ENCODE assay signal across 16 mouse cellular contexts in the genomic region with DNA sequence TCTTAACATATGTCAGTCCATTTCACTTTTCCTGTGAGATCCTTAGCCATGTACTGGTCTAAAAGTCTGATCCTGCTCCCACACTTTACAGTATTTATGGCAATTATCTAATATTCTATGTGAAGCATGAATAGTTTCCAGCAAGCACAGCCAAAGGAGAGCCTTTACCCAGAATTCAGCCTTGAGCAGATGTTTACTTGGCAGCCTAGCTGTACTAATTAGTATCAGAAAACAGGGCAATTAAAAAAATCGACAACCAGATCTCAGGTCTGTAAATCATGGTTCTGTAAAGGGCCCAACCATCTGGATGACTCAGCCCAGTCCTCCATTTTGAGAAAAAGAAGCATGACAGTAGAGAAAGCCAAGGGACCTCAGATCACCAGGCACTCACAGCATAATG. TPM values are rescaled to one million over a fixed set of nuclear protein-coding genes. Genes with fewer than 3 reads are reported as not detected.
DNase-seq lines count a peak whose midpoint lies in the region; ATAC-seq and TF ChIP-seq lines count a peak whose summit lies in the region.
"Had no signal": no experiment of that assay in that cellular context is flagged by ENCODE, and none has a peak within 500 bp of the region (broad histone marks: within the 10 kb centered on the region; RNA-seq: fewer than 3 reads in every experiment).

No protein-coding gene starts in this region.

- no peak for DNase-seq in midbrain, embryonic 10.5 days (ENCODE audit: low spot score)
- DNase-seq in hindbrain, postnatal 0 days (ENCODE audit: low spot score) = peak; percentile 40
- peak; percentile 60 for DNase-seq in retina, postnatal 1 day
- no peak for DNase-seq in cerebellum, adult 8-10 months
- DNase-seq in heart, embryonic 10.5 days (ENCODE audit: low spot score) = no peak
- DNase-seq: adrenal gland, postnatal 36 days; cerebellum, postnatal 14 days; gastrocnemius, adult 2 months; heart, adult 2 months; layer of hippocampus, adult 9-11 months; lung, embryonic 14.5 days had no signal

- H3K4me1 ChIP-seq in midbrain, embryonic 13.5 days (replicated peaks) = no peaks in the 10 kb centered on the region; the same call in 1 of the 2 replicates
- no peaks in the 10 kb centered on the region for H3K4me1 ChIP-seq in midbrain, embryonic 10.5 days
- H3K4me1 ChIP-seq in forebrain, embryonic 13.5 days = 0 out of 2 replicates have a peak, but pooled peaks cover 10% of the 10 kb centered on the region
- no peaks in the 10 kb centered on the region for H3K4me1 ChIP-seq in hindbrain, postnatal 0 days (ENCODE audit: insufficient read depth, low read length)
- H3K4me1 ChIP-seq in heart, embryonic 10.5 days = no peaks in the 10 kb centered on the region
- H3K4me1 ChIP-seq: intestine, embryonic 15.5 days had no signal

- H3K36me3 ChIP-seq in midbrain, embryonic 13.5 days = no peaks in the 10 kb centered on the region
- H3K36me3 ChIP-seq in midbrain, embryonic 10.5 days = no peaks in the 10 kb centered on the region
- H3K36me3 ChIP-seq in forebrain, embryonic 13.5 days (ENCODE audit: poor library complexity, severe bottlenecking) = no peaks in the 10 kb centered on the region
- no peaks in the 10 kb centered on the region for H3K36me3 ChIP-seq in hindbrain, postnatal 0 days (ENCODE audit: insufficient read depth, low read length)
- H3K36me3 ChIP-seq in heart, embryonic 10.5 days = no peaks in the 10 kb centered on the region
- H3K36me3 ChIP-seq: intestine, embryonic 15.5 days had no signal

- H3K9ac ChIP-seq in midbrain, embryonic 13.5 days (replicated peaks) = no peak overlapping the region
- H3K9ac ChIP-seq in forebrain, embryonic 13.5 days = no peak overlapping the region
- H3K9ac ChIP-seq in hindbrain, postnatal 0 days (replicated peaks; ENCODE audit: low read length) = no peak overlapping the region
- H3K9ac ChIP-seq: intestine, embryonic 15.5 days; lung, embryonic 14.5 days had no signal

- TF ChIP-seq CTCF in hindbrain, postnatal 0 days (IDR thresholded peaks at IDR 0.05; ENCODE audit: low read depth) = no peak

- no peak overlapping the region for H3K4me3 ChIP-seq in midbrain, embryonic 13.5 days (replicated peaks)
- no peak overlapping the region for H3K4me3 ChIP-seq in midbrain, embryonic 10.5 days
- no peak overlapping the region for H3K4me3 ChIP-seq in forebrain, embryonic 13.5 days
- H3K4me3 ChIP-seq in hindbrain, postnatal 0 days (ENCODE audit: low read length) = no peak overlapping the region
- H3K4me3 ChIP-seq in heart, embryonic 10.5 days = no peak overlapping the region
- H3K4me3 ChIP-seq: gastrocnemius, adult 2 months; heart, adult 2 months; intestine, embryonic 15.5 days had no signal

- H3K9me3 ChIP-seq in midbrain, embryonic 13.5 days = no peaks in the 10 kb centered on the region
- no peaks in the 10 kb centered on the region for H3K9me3 ChIP-seq in midbrain, embryonic 10.5 days (replicated peaks)
- H3K9me3 ChIP-seq in forebrain, embryonic 13.5 days (replicated peaks) = no peaks in the 10 kb centered on the region
- H3K9me3 ChIP-seq in hindbrain, postnatal 0 days (ENCODE audit: low read length) = no peaks in the 10 kb centered on the region
- H3K9me3 ChIP-seq in heart, embryonic 10.5 days = no peaks in the 10 kb centered on the region
- H3K9me3 ChIP-seq: intestine, embryonic 15.5 days had no signal

- 78% methylated on average over 1 of the region's 1 CpGs for WGBS in midbrain, embryonic 13.5 days
- 88% methylated on average over 1 of the region's 1 CpGs for WGBS in midbrain, embryonic 10.5 days
- 36% methylated on average over 1 of the region's 1 CpGs for WGBS in forebrain, embryonic 13.5 days
- 42% methylated on average over 1 of the region's 1 CpGs for WGBS in hindbrain, postnatal 0 days
- 90% methylated on average over 1 of the region's 1 CpGs for WGBS in heart, embryonic 10.5 days

- no peaks in the 10 kb centered on the region for H3K27me3 ChIP-seq in midbrain, embryonic 13.5 days
- H3K27me3 ChIP-seq in midbrain, embryonic 10.5 days (ENCODE audit: low read depth, poor library complexity, severe bottlenecking) = no peaks in the 10 kb centered on the region
- no peaks in the 10 kb centered on the region for H3K27me3 ChIP-seq in forebrain, embryonic 13.5 days
- H3K27me3 ChIP-seq in hindbrain, postnatal 0 days (ENCODE audit: insufficient read depth, low read length) = no peaks in the 10 kb centered on the region
- H3K27me3 ChIP-seq in heart, embryonic 10.5 days (ENCODE audit: insufficient read depth, poor library complexity, severe bottlenecking) = no peaks in the 10 kb centered on the region
- H3K27me3 ChIP-seq: intestine, embryonic 15.5 days had no signal

- peak; percentile 67 for ATAC-seq in midbrain, embryonic 13.5 days
- peak; percentile 90 for ATAC-seq in forebrain, embryonic 13.5 days
- ATAC-seq in hindbrain, postnatal 0 days = peak; percentile 67
- ATAC-seq: intestine, embryonic 15.5 days had no signal

- H3K27ac ChIP-seq in midbrain, embryonic 13.5 days = peak overlapping the region; percentile 35; the same call in 1 of the 2 replicates
- no peak overlapping the region for H3K27ac ChIP-seq in midbrain, embryonic 10.5 days (replicated peaks)
- H3K27ac ChIP-seq in forebrain, embryonic 13.5 days = peak overlapping the region; percentile 31; the same call in 1 of the 2 replicates
- 0 out of 2 replicates have a peak overlapping the region, but pooled peaks have one; percentile 15 for H3K27ac ChIP-seq in hindbrain, postnatal 0 days
- no peak overlapping the region for H3K27ac ChIP-seq in heart, embryonic 10.5 days
- H3K27ac ChIP-seq: gastrocnemius, adult 2 months; heart, adult 2 months; intestine, embryonic 15.5 days; kidney, postnatal 0 days had no signal

- H3K4me2 ChIP-seq in midbrain, embryonic 13.5 days (replicated peaks) = no peak overlapping the region
- H3K4me2 ChIP-seq in forebrain, embryonic 13.5 days = no peak overlapping the region
- no peak overlapping the region for H3K4me2 ChIP-seq in hindbrain, postnatal 0 days (ENCODE audit: low read depth, low read length)
- H3K4me2 ChIP-seq: intestine, embryonic 15.5 days; lung, embryonic 14.5 days had no signal

RNA-seq across cellular contexts. Expression of gene Rnf217, which starts 57.6 kb away (rescaled TPM):
- polyA plus RNA-seq in midbrain, embryonic 13.5 days (2015; fragmentation: Nextera tagmentation; extraction: Ambion mirVana) = 1.2 and 1.4 TPM in 2 replicates
- polyA plus RNA-seq in midbrain, embryonic 10.5 days (2016; fragmentation: Nextera tagmentation; extraction: Ambion mirVana) = 0.78 and 1.0 TPM in 2 replicates
- 1.5 TPM in 2 replicates for polyA plus RNA-seq in forebrain, embryonic 13.5 days (2015; fragmentation: Nextera tagmentation; extraction: Ambion mirVana)
- total RNA-seq in hindbrain, postnatal 0 days (2014; rRNA removed) = 10.5 and 11.2 TPM in 2 replicates
- 1.8 TPM in 2 replicates for polyA plus RNA-seq in hindbrain, postnatal 0 days (2015; fragmentation: Nextera tagmentation; extraction: Ambion mirVana)
- polyA plus RNA-seq in heart, embryonic 10.5 days (2016; fragmentation: Nextera tagmentation; extraction: Ambion mirVana) = 0.84 and 1.1 TPM in 2 replicates
- total RNA-seq: MEL had no signal

Comparison
In these comparisons a context has a peak if more than half of its experiments do, and no peak if none do; other contexts are left out.
1. H3K27ac ChIP-seq: peak in midbrain, embryonic 13.5 days (single experiment), forebrain, embryonic 13.5 days (single experiment) and hindbrain, postnatal 0 days (single experiment); none in midbrain, embryonic 10.5 days (single experiment) and heart, embryonic 10.5 days (single experiment).
2. DNase-seq: peak in hindbrain, postnatal 0 days (single experiment) and retina, postnatal 1 day (single experiment); none in midbrain, embryonic 10.5 days (single experiment), cerebellum, adult 8-10 months (single experiment) and heart, embryonic 10.5 days (single experiment).
3. Peak in every context shown above with its lines, with median percentiles within 50 percentile points of each other: ATAC-seq.